Mouse (Mus musculus): Measurements from ENCODE around the gene Nat8l. TPM values are rescaled to one million over a fixed set of nuclear protein-coding genes. Genes with fewer than 3 reads are reported as not detected.

Nat8l gene
- polyA plus RNA-seq, 1 experiment from 2014 or later: 0.10 TPM

DNA sequence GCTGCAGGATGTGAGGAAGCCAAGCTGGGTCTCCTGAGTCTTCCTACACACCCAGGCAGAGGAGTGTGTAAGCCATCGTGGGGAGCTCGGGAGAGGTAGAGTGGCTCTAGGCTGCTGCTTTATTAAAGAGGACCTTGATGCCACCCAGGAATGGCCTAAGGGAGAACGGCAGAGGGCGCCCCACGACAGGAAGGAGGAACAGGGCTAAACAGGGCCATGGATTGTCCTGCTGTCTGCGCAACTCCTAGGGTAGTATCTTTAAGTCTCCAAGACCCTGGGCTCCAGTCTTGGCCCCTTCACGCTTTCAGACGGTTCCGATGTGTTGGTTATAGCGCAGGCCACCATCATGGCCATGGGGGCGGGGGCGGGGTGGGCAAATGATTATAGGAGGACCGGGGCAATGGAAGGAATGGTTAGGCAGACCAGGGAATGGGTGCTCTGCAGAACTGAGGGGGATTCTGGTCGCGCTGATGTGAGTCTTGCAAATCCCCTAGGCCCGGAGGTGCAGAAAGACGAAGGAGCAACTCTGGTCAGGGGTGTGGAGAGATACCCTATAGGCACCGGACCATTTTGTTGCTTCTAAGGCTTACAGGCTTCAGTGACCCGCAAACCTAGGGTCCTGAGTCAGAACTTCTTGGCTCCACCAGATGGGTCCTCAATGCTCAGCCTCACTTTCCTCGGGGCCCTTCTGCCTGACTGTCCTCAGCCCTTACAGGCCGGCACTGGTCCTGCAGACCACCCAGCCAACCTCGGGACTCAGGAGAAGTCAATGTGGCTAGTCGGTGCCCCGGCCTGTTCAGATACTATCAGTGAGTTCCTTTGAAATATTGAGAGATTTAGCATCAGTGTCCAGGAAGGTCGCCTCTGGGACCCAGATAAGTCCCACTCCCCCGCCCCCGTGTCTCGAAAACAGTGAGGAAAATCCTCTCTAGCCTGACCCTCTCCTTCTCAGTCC, 836 bp upstream of the Nat8l start:
- peaks cover 66% of the 10 kb centered on the region for H3K27me3 ChIP-seq
- 37% methylated on average over 27 of the region's 28 CpGs for WGBS
- H3K27ac ChIP-seq: no peak overlapping the region
- peaks cover 24% of the 10 kb centered on the region for H3K4me1 ChIP-seq
- H3K4me3 ChIP-seq: peak overlapping the region; percentile 65
- H3K4me2 ChIP-seq (replicated peaks): peak overlapping the region; percentile 98
- H3K9ac ChIP-seq: no peak overlapping the region
- no peaks in the 10 kb centered on the region for H3K36me3 ChIP-seq
- no peak for ATAC-seq (ENCODE audit: low FRiP score, low read depth)
- H3K9me3 ChIP-seq: no peaks in the 10 kb centered on the region

DNA sequence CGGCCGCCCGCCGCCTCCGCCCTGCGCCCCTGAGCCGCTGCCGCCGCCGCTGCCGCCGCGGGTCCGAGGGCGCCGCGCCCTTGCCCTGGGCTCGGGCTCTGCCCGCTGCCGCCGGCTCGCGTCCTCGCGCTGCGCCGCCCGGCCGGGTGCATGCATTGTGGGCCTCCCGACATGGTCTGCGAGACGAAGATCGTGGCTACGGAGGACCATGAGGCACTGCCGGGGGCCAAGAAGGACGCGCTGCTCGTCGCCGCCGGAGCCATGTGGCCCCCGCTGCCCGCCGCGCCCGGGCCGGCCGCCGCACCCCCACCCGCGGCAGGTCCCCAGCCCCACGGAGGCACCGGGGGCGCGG, 886 bp downstream of the Nat8l start:
- peaks cover 71% of the 10 kb centered on the region for H3K27me3 ChIP-seq
- peaks cover 24% of the 10 kb centered on the region for H3K4me1 ChIP-seq
- peak overlapping the region; percentile 98 for H3K4me2 ChIP-seq (replicated peaks)
- H3K9me3 ChIP-seq: no peaks in the 10 kb centered on the region
- no peaks in the 10 kb centered on the region for H3K36me3 ChIP-seq
- H3K27ac ChIP-seq: no peak overlapping the region
- no peak for ATAC-seq (ENCODE audit: low FRiP score, low read depth)
- H3K4me3 ChIP-seq: peak overlapping the region; percentile 65
- 0% methylated on average over 27 of the region's 55 CpGs for WGBS
- peak overlapping the region; percentile 59 for H3K9ac ChIP-seq

GRCm38 (mm10) chr5:33997051-33997741, 1.4 kb downstream of the Nat8l start:
- no peak for ATAC-seq (ENCODE audit: low FRiP score, low read depth)
- H3K4me3 ChIP-seq: peak overlapping the region; percentile 65
- H3K9me3 ChIP-seq: no peaks in the 10 kb centered on the region
- H3K9ac ChIP-seq: peak overlapping the region; percentile 59
- H3K27ac ChIP-seq: no peak overlapping the region
- WGBS: under 1% methylated on average over 56 of the region's 80 CpGs
- no peaks in the 10 kb centered on the region for H3K36me3 ChIP-seq
- peaks cover 70% of the 10 kb centered on the region for H3K27me3 ChIP-seq
- H3K4me1 ChIP-seq: peaks cover 24% of the 10 kb centered on the region
- peak overlapping the region; percentile 98 for H3K4me2 ChIP-seq (replicated peaks)

- no peak for ATAC-seq (ENCODE audit: low FRiP score, low read depth)
- Histone ChIP-seq H3K36me3 (no peaks in the 10 kb centered on the region), H3K4me1 (peaks cover 24% of the 10 kb centered on the region), H3K27ac (no peak overlapping the region), H3K9ac (no peak overlapping the region), H3K9me3 (no peaks in the 10 kb centered on the region), H3K27me3 (peaks cover 66% of the 10 kb centered on the region), H3K4me2 (replicated peaks) (peak overlapping the region; percentile 98), H3K4me3 (peak overlapping the region; percentile 65)
- WGBS: 71% methylated on average over 20 of the region's 20 CpGs
Observed at GRCm38 (mm10) chr5:33997829-33998504, 2.2 kb downstream of the Nat8l start.

- no peak overlapping the region for H3K4me3 ChIP-seq
- H3K36me3 ChIP-seq: no peaks in the 10 kb centered on the region
- no peak overlapping the region for H3K4me2 ChIP-seq (replicated peaks)
- H3K9ac ChIP-seq: no peak overlapping the region
- H3K27me3 ChIP-seq: peaks cover 66% of the 10 kb centered on the region
- H3K4me1 ChIP-seq: peaks cover 24% of the 10 kb centered on the region
- no peaks in the 10 kb centered on the region for H3K9me3 ChIP-seq
- no peak for ATAC-seq (ENCODE audit: low FRiP score, low read depth)
- H3K27ac ChIP-seq: no peak overlapping the region
- WGBS: 91% methylated on average over 3 of the region's 3 CpGs
Observed at GRCm38 (mm10) chr5:33998505-33998877, 2.7 kb downstream of the Nat8l start.

GRCm38 (mm10) chr5:33999466-34000090, 3.8 kb downstream of the Nat8l start:
- no peak for ATAC-seq (ENCODE audit: low FRiP score, low read depth)
- H3K27ac ChIP-seq: no peak overlapping the region
- no peak overlapping the region for H3K9ac ChIP-seq
- no peak overlapping the region for H3K4me2 ChIP-seq (replicated peaks)
- H3K36me3 ChIP-seq: no peaks in the 10 kb centered on the region
- H3K4me1 ChIP-seq: peaks cover 24% of the 10 kb centered on the region
- no peak overlapping the region for H3K4me3 ChIP-seq
- 75% methylated on average over 6 of the region's 6 CpGs for WGBS
- H3K9me3 ChIP-seq: no peaks in the 10 kb centered on the region
- H3K27me3 ChIP-seq: peaks cover 58% of the 10 kb centered on the region

GRCm38 (mm10) chr5:34000809-34001208, 5.0 kb downstream of the Nat8l start:
- WGBS: 94% methylated on average over 25 of the region's 25 CpGs

DNA sequence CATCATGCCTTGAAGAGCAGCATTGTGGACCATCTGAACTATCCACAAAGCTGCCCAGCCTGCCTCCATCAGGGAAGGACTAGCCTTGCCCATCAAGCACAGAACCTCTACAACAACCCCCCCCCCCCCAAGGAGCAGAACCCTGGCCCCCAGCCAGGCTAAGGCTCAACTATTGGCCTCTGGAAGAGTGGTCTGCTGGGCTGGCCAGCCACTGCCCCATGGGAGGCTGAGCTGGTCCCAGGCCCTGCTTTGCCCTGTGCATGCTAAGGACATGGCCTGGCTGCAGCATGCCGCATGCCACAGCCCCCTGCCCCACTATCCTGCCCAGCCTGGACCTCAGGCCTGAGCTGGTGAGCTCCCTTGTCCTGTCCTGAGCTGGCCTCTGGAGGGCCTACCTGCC, 5.6 kb downstream of the Nat8l start:
- no peaks in the 10 kb centered on the region for H3K9me3 ChIP-seq
- H3K27ac ChIP-seq: no peak overlapping the region
- H3K4me3 ChIP-seq: no peak overlapping the region
- H3K27me3 ChIP-seq: peaks cover 40% of the 10 kb centered on the region
- H3K36me3 ChIP-seq: no peaks in the 10 kb centered on the region
- 100% methylated on average over 1 of the region's 1 CpGs for WGBS
- ATAC-seq (ENCODE audit: low FRiP score, low read depth): 0 out of 2 replicates have a peak, but pooled peaks have one; percentile 14
- H3K9ac ChIP-seq: no peak overlapping the region
- no peak overlapping the region for H3K4me2 ChIP-seq (replicated peaks)
- peaks cover 15% of the 10 kb centered on the region for H3K4me1 ChIP-seq

More at GRCm38 (mm10) chr5:34000809-34001208, 5.0 kb downstream of the Nat8l start:
- no peak overlapping the region for H3K27ac ChIP-seq
- H3K4me2 ChIP-seq (replicated peaks): no peak overlapping the region
- no peak overlapping the region for H3K4me3 ChIP-seq
- no peak for ATAC-seq (ENCODE audit: low FRiP score, low read depth)
- H3K4me1 ChIP-seq: peaks cover 16% of the 10 kb centered on the region
- H3K9ac ChIP-seq: no peak overlapping the region
- H3K27me3 ChIP-seq: peaks cover 46% of the 10 kb centered on the region
- no peaks in the 10 kb centered on the region for H3K36me3 ChIP-seq
- H3K9me3 ChIP-seq: no peaks in the 10 kb centered on the region

GRCm38 (mm10) chr5:34002636-34003035, 6.9 kb downstream of the Nat8l start:
- no peak overlapping the region for H3K4me2 ChIP-seq (replicated peaks)
- no peak for ATAC-seq (ENCODE audit: low FRiP score, low read depth)

GRCm38 (mm10) chr5:34004618-34005017, 8.8 kb downstream of the Nat8l start:
- H3K4me1 ChIP-seq: peaks cover 4% of the 10 kb centered on the region; the same call in 1 of the 2 replicates
- H3K4me3 ChIP-seq: no peak overlapping the region
- no peak overlapping the region for H3K4me2 ChIP-seq (replicated peaks)
- no peak overlapping the region for H3K27ac ChIP-seq
- no peaks in the 10 kb centered on the region for H3K36me3 ChIP-seq
- 78% methylated on average over 5 of the region's 5 CpGs for WGBS
- H3K9ac ChIP-seq: no peak overlapping the region
- H3K27me3 ChIP-seq: peaks cover 8% of the 10 kb centered on the region
- no peak for ATAC-seq (ENCODE audit: low FRiP score, low read depth)
- no peaks in the 10 kb centered on the region for H3K9me3 ChIP-seq

More at GRCm38 (mm10) chr5:34002636-34003035, 6.9 kb downstream of the Nat8l start:
- Histone ChIP-seq H3K4me1 (peaks cover 7% of the 10 kb centered on the region), H3K36me3 (no peaks in the 10 kb centered on the region), H3K9me3 (no peaks in the 10 kb centered on the region), H3K27me3 (peaks cover 28% of the 10 kb centered on the region), H3K9ac (no peak overlapping the region), H3K27ac (no peak overlapping the region), H3K4me3 (no peak overlapping the region)
- 91% methylated on average over 4 of the region's 4 CpGs for WGBS

- Histone ChIP-seq H3K27ac (no peak overlapping the region), H3K9ac (no peak overlapping the region), H3K4me3 (no peak overlapping the region), H3K27me3 (0 out of 2 replicates have a peak, but pooled peaks cover 3% of the 10 kb centered on the region), H3K9me3 (no peaks in the 10 kb centered on the region), H3K4me1 (peaks cover 4% of the 10 kb centered on the region; the same call in 1 of the 2 replicates), H3K36me3 (no peaks in the 10 kb centered on the region), H3K4me2 (replicated peaks) (no peak overlapping the region)
- no peak for ATAC-seq (ENCODE audit: low FRiP score, low read depth)
- 84% methylated on average over 4 of the region's 4 CpGs for WGBS
Observed at GRCm38 (mm10) chr5:34006832-34007231, 11.0 kb downstream of the Nat8l start.
